9 mouse cellular contexts compared by ENCODE assay signal in genomic region chr5:73642091-73642490, GRCm38 (mm10). TPM values are rescaled to one million over a fixed set of nuclear protein-coding genes. Genes with fewer than 3 reads are reported as not detected.
DNase-seq lines count a peak whose midpoint lies in the region; ATAC-seq lines count a peak whose summit lies in the region.
"Had no signal": no experiment of that assay in that cellular context is flagged by ENCODE, and none has a peak within 500 bp of the region (broad histone marks: within the 10 kb centered on the region; RNA-seq: fewer than 3 reads in every experiment).

No protein-coding gene starts in this region.

- no peaks in the 10 kb centered on the region for H3K9me3 ChIP-seq in hindbrain, embryonic 11.5 days (ENCODE audit: control insufficient read depth, low read length)
- no peaks in the 10 kb centered on the region for H3K9me3 ChIP-seq in hindbrain, embryonic 16.5 days (ENCODE audit: control insufficient read depth, low read length)
- H3K9me3 ChIP-seq in hindbrain, embryonic 10.5 days, result no peaks in the 10 kb centered on the region

- H3K4me3 ChIP-seq in hindbrain, embryonic 11.5 days (ENCODE audit: low read depth, low read length), result no peak overlapping the region
- no peak overlapping the region for H3K4me3 ChIP-seq in hindbrain, embryonic 16.5 days (ENCODE audit: low read length)
- H3K4me3 ChIP-seq in hindbrain, embryonic 10.5 days, result no peak overlapping the region

- no peaks in the 10 kb centered on the region for H3K36me3 ChIP-seq in hindbrain, embryonic 11.5 days (ENCODE audit: control insufficient read depth, insufficient read depth, low read length)
- H3K36me3 ChIP-seq in hindbrain, embryonic 16.5 days (ENCODE audit: control insufficient read depth, insufficient read depth, low read length), result peaks cover 11% of the 10 kb centered on the region
- peaks cover 38% of the 10 kb centered on the region for H3K36me3 ChIP-seq in hindbrain, embryonic 10.5 days

- WGBS in hindbrain, embryonic 11.5 days, result 84% methylated on average over 4 of the region's 4 CpGs
- 82% methylated on average over 4 of the region's 4 CpGs for WGBS in hindbrain, embryonic 16.5 days
- whole genome bisulfite sequencing in hindbrain, embryonic 10.5 days, result 81% methylated on average over 4 of the region's 4 CpGs

- H3K4me1 ChIP-seq in hindbrain, embryonic 11.5 days (replicated peaks; ENCODE audit: control insufficient read depth, insufficient read depth, low read length), result no peaks in the 10 kb centered on the region
- H3K4me1 ChIP-seq in hindbrain, embryonic 16.5 days (ENCODE audit: control insufficient read depth, insufficient read depth, low read depth, low read length), result peaks cover 12% of the 10 kb centered on the region
- peaks cover 21% of the 10 kb centered on the region for H3K4me1 ChIP-seq in hindbrain, embryonic 10.5 days (replicated peaks)

- H3K9ac ChIP-seq in hindbrain, embryonic 11.5 days (ENCODE audit: low read depth, low read length), result no peak overlapping the region
- H3K9ac ChIP-seq in hindbrain, embryonic 16.5 days (ENCODE audit: low read depth, low read length), result no peak overlapping the region

- H3K4me2 ChIP-seq in hindbrain, embryonic 11.5 days (replicated peaks; ENCODE audit: low read depth, low read length), result no peak overlapping the region
- H3K4me2 ChIP-seq in hindbrain, embryonic 16.5 days (ENCODE audit: low read length), result no peak overlapping the region

- ATAC-seq in hindbrain, embryonic 11.5 days (ENCODE audit: low FRiP score), result no peak
- ATAC-seq in hindbrain, embryonic 16.5 days, result no peak

- DNase-seq in hindbrain, embryonic 11.5 days (ENCODE audit: low spot score), result peak; percentile 64
- DNase-seq in testis, postnatal 10 days (ENCODE audit: low spot score), result peak; percentile 59
- no peak for DNase-seq in testis, postnatal 14 days (ENCODE audit: low spot score)
- peak; percentile 40 for DNase-seq in forelimb bud, embryonic 11.5 days (ENCODE audit: low read depth, low spot score)
- DNase-seq in thymus, postnatal 36 days, result peak; percentile 44 to 46
- DNase-seq in layer of hippocampus, adult 8-10 months (ENCODE audit: low spot score in 2 of 2), result no peak
- no peak for DNase-seq in hindbrain, embryonic 10.5 days (ENCODE audit: low spot score)

- no peak overlapping the region for H3K27ac ChIP-seq in hindbrain, embryonic 11.5 days (ENCODE audit: low read depth, low read length)
- H3K27ac ChIP-seq in hindbrain, embryonic 16.5 days (ENCODE audit: low read depth, low read length), result no peak overlapping the region
- H3K27ac ChIP-seq in hindbrain, embryonic 10.5 days, result no peak overlapping the region

- H3K27me3 ChIP-seq in hindbrain, embryonic 11.5 days (ENCODE audit: control insufficient read depth, insufficient read depth, low read length), result no peaks in the 10 kb centered on the region
- no peaks in the 10 kb centered on the region for H3K27me3 ChIP-seq in hindbrain, embryonic 16.5 days (replicated peaks; ENCODE audit: control insufficient read depth, insufficient read depth, low read length)
- H3K27me3 ChIP-seq in hindbrain, embryonic 10.5 days (ENCODE audit: insufficient read depth, poor library complexity, severe bottlenecking), result peaks cover 5% of the 10 kb centered on the region; the same call in 1 of the 2 replicates

RNA-seq across cellular contexts. Expression of gene Sgcb, which starts 5.5 kb away (rescaled TPM):
- 24.6 and 26.3 TPM in 2 replicates for polyA plus RNA-seq in hindbrain, embryonic 11.5 days (2014; fragmentation: Nextera tagmentation; extraction: Ambion mirVana)
- polyA plus RNA-seq in hindbrain, embryonic 16.5 days (2015; fragmentation: Nextera tagmentation; extraction: Ambion mirVana), result 49.9 and 56.1 TPM in 2 replicates
- 10 to 100 TPM; 47.6 to 53.3 (median 48.4) TPM for total RNA-seq in layer of hippocampus, adult 8-10 months (2022)
- 19.8 and 20.9 TPM in 2 replicates for polyA plus RNA-seq in hindbrain, embryonic 10.5 days (2016; fragmentation: Nextera tagmentation; extraction: Ambion mirVana)

RNA-seq across cellular contexts. Expression of gene Spata18, which starts 9.1 kb away (rescaled TPM):
- 1.0 and 1.9 TPM in 2 replicates for polyA plus RNA-seq in hindbrain, embryonic 11.5 days (2014; fragmentation: Nextera tagmentation; extraction: Ambion mirVana)
- polyA plus RNA-seq in hindbrain, embryonic 16.5 days (2015; fragmentation: Nextera tagmentation; extraction: Ambion mirVana), result 0.78 and 1.2 TPM in 2 replicates
- 1 to 10 TPM in 3 of 4 experiments, under 1 TPM in 1; 0.55 to 1.3 (median 1.1) TPM for total RNA-seq in layer of hippocampus, adult 8-10 months (2022)
- 0.14 and 0.85 TPM in 2 replicates for polyA plus RNA-seq in hindbrain, embryonic 10.5 days (2016; fragmentation: Nextera tagmentation; extraction: Ambion mirVana)

RNA-seq across cellular contexts. Expression of gene Lrrc66, which starts 9.8 kb away (rescaled TPM):
- polyA plus RNA-seq in hindbrain, embryonic 11.5 days (2014; fragmentation: Nextera tagmentation; extraction: Ambion mirVana), result 0.15 TPM in 1 of 2 replicates, not detected in the other
- polyA plus RNA-seq in hindbrain, embryonic 16.5 days (2015; fragmentation: Nextera tagmentation; extraction: Ambion mirVana), result not detected in 2 replicates
- total RNA-seq in layer of hippocampus, adult 8-10 months (2022), result under 1 TPM in 1 of 4 experiments, not detected in 3; 0.27 TPM
- polyA plus RNA-seq in hindbrain, embryonic 10.5 days (2016; fragmentation: Nextera tagmentation; extraction: Ambion mirVana), result not detected in 2 replicates
- polyA plus RNA-seq: lung, embryonic 16.5 days had no signal

Comparison
In these comparisons a context has a peak if more than half of its experiments do, and no peak if none do; other contexts are left out.
1. DNase-seq: peak in hindbrain, embryonic 11.5 days (single experiment), testis, postnatal 10 days (single experiment), forelimb bud, embryonic 11.5 days (single experiment) and thymus, postnatal 36 days (2 of 2); none in testis, postnatal 14 days (single experiment), layer of hippocampus, adult 8-10 months (0 of 2) and hindbrain, embryonic 10.5 days (single experiment).